11 mouse cellular contexts compared by ENCODE assay signal in the genomic region with DNA sequence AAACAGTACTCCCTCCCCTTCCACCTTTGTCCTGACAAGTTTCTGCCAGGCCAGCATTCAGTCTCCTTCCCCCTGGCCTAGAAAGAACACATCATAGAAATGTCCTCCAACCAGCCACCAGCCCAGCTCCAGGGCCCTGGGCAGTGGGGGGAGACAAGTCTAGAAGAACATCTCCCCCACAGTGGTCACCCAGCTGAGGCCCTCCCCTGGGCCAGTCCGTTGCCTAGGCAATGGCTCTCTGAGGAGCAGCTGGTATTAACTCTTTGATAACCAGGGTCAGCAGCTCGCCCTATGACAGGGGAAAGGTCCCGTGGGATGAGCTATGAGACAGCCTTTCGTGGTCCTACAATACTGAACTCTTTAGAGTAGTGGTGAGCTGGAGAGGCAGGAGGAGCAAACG. TPM values are rescaled to one million over a fixed set of nuclear protein-coding genes. Genes with fewer than 3 reads are reported as not detected.
DNase-seq lines count a peak whose midpoint lies in the region; ATAC-seq and TF ChIP-seq lines count a peak whose summit lies in the region.
"Had no signal": no experiment of that assay in that cellular context is flagged by ENCODE, and none has a peak within 500 bp of the region (broad histone marks: within the 10 kb centered on the region; RNA-seq: fewer than 3 reads in every experiment).

No protein-coding gene starts in this region.

- H3K9me3 ChIP-seq in lung, postnatal 0 days (ENCODE audit: low read length): no peaks in the 10 kb centered on the region
- H3K9me3 ChIP-seq in hindbrain, postnatal 0 days (ENCODE audit: low read length): no peaks in the 10 kb centered on the region
- no peaks in the 10 kb centered on the region for H3K9me3 ChIP-seq in kidney, postnatal 0 days (replicated peaks; ENCODE audit: low read length)
- H3K9me3 ChIP-seq in neural tube, embryonic 13.5 days: no peaks in the 10 kb centered on the region; the same call in 1 of the 2 replicates
- H3K9me3 ChIP-seq: embryonic facial prominence, embryonic 15.5 days; heart, embryonic 15.5 days had no signal

- H3K27ac ChIP-seq in lung, postnatal 0 days (ENCODE audit: low read length): no peak overlapping the region
- H3K27ac ChIP-seq in hindbrain, postnatal 0 days: no peak overlapping the region
- peak overlapping the region; percentile 94 for H3K27ac ChIP-seq in kidney, postnatal 0 days
- H3K27ac ChIP-seq in neural tube, embryonic 13.5 days (replicated peaks): no peak overlapping the region
- H3K27ac ChIP-seq: embryonic facial prominence, embryonic 15.5 days; heart, embryonic 15.5 days had no signal

- no peaks in the 10 kb centered on the region for H3K36me3 ChIP-seq in lung, postnatal 0 days (ENCODE audit: insufficient read depth, low read length)
- no peaks in the 10 kb centered on the region for H3K36me3 ChIP-seq in hindbrain, postnatal 0 days (ENCODE audit: insufficient read depth, low read length)
- H3K36me3 ChIP-seq in kidney, postnatal 0 days (ENCODE audit: insufficient read depth, low read length): no peaks in the 10 kb centered on the region
- no peaks in the 10 kb centered on the region for H3K36me3 ChIP-seq in neural tube, embryonic 13.5 days
- H3K36me3 ChIP-seq: embryonic facial prominence, embryonic 15.5 days; heart, embryonic 15.5 days had no signal

- peaks cover 3% of the 10 kb centered on the region; the same call in 1 of the 2 replicates for H3K4me1 ChIP-seq in lung, postnatal 0 days (ENCODE audit: insufficient read depth, low read depth, low read length)
- H3K4me1 ChIP-seq in hindbrain, postnatal 0 days (ENCODE audit: insufficient read depth, low read length): peaks cover 13% of the 10 kb centered on the region
- H3K4me1 ChIP-seq in kidney, postnatal 0 days (replicated peaks; ENCODE audit: insufficient read depth, low read length): peaks cover 27% of the 10 kb centered on the region
- H3K4me1 ChIP-seq in neural tube, embryonic 13.5 days (replicated peaks): peaks cover 31% of the 10 kb centered on the region

- no peak overlapping the region for H3K4me3 ChIP-seq in lung, postnatal 0 days (ENCODE audit: low read depth, low read length)
- no peak overlapping the region for H3K4me3 ChIP-seq in hindbrain, postnatal 0 days (ENCODE audit: low read length)
- no peak overlapping the region for H3K4me3 ChIP-seq in kidney, postnatal 0 days (replicated peaks; ENCODE audit: low read depth, low read length)
- H3K4me3 ChIP-seq in neural tube, embryonic 13.5 days: no peak overlapping the region
- H3K4me3 ChIP-seq: embryonic facial prominence, embryonic 15.5 days; heart, embryonic 15.5 days had no signal

- DNase-seq in lung, postnatal 0 days (ENCODE audit: low spot score): no peak
- DNase-seq in lung, postnatal 14 days: no peak
- peak; percentile 38 for DNase-seq in hindbrain, postnatal 0 days (ENCODE audit: low spot score)
- peak; percentile 75 for DNase-seq in kidney, postnatal 0 days (ENCODE audit: low spot score)
- DNase-seq in cerebellum, adult 18-20 months: no peak

- no peak for TF ChIP-seq EP300 in lung, postnatal 0 days (IDR thresholded peaks at IDR 0.05)

- no peaks in the 10 kb centered on the region for H3K27me3 ChIP-seq in lung, postnatal 0 days (replicated peaks; ENCODE audit: insufficient read depth, low read length)
- no peaks in the 10 kb centered on the region for H3K27me3 ChIP-seq in hindbrain, postnatal 0 days (ENCODE audit: insufficient read depth, low read length)
- no peaks in the 10 kb centered on the region for H3K27me3 ChIP-seq in kidney, postnatal 0 days (ENCODE audit: insufficient read depth, low read length)
- no peaks in the 10 kb centered on the region; the same call in 1 of the 2 replicates for H3K27me3 ChIP-seq in neural tube, embryonic 13.5 days
- H3K27me3 ChIP-seq: embryonic facial prominence, embryonic 15.5 days; heart, embryonic 15.5 days had no signal

- ATAC-seq in lung, postnatal 0 days: peak; percentile 45
- ATAC-seq in hindbrain, postnatal 0 days: peak; percentile 39; the same call in 1 of the 2 replicates
- ATAC-seq in kidney, postnatal 0 days (replicated peaks; ENCODE audit: low FRiP score, low read depth): peak; percentile 81
- peak; percentile 59 for ATAC-seq in neural tube, embryonic 13.5 days (ENCODE audit: low read depth)
- no peak for ATAC-seq in megakaryocyte progenitor cell, adult 5-6 weeks (replicated peaks; ENCODE audit: poor library complexity)
- ATAC-seq in inflammation-experienced regulatory T-cells, adult 6 months: no peak
- ATAC-seq: activated CD4-positive, CD25-positive, alpha-beta regulatory T cell, adult 4 months had no signal

- H3K9ac ChIP-seq in lung, postnatal 0 days (replicated peaks; ENCODE audit: low read depth): no peak overlapping the region
- H3K9ac ChIP-seq in hindbrain, postnatal 0 days (replicated peaks; ENCODE audit: low read length): no peak overlapping the region
- peak overlapping the region; percentile 2; the same call in 1 of the 2 replicates for H3K9ac ChIP-seq in kidney, postnatal 0 days (ENCODE audit: low read depth, low read length)
- no peak overlapping the region for H3K9ac ChIP-seq in neural tube, embryonic 13.5 days
- H3K9ac ChIP-seq: embryonic facial prominence, embryonic 15.5 days; heart, embryonic 15.5 days had no signal

- no peak overlapping the region for H3K4me2 ChIP-seq in lung, postnatal 0 days (replicated peaks; ENCODE audit: low read depth, low read length)
- H3K4me2 ChIP-seq in hindbrain, postnatal 0 days (ENCODE audit: low read depth, low read length): no peak overlapping the region
- peak overlapping the region; percentile 16; the same call in 1 of the 2 replicates for H3K4me2 ChIP-seq in kidney, postnatal 0 days (ENCODE audit: low read length)
- H3K4me2 ChIP-seq in neural tube, embryonic 13.5 days: no peak overlapping the region
- H3K4me2 ChIP-seq: embryonic facial prominence, embryonic 15.5 days; heart, embryonic 15.5 days had no signal

- 21% methylated on average over 5 of the region's 5 CpGs for WGBS in lung, postnatal 0 days
- WGBS in hindbrain, postnatal 0 days: 20% methylated on average over 5 of the region's 5 CpGs
- WGBS in kidney, postnatal 0 days: 29% methylated on average over 5 of the region's 5 CpGs
- WGBS in neural tube, embryonic 13.5 days: 23% methylated on average over 5 of the region's 5 CpGs

- TF ChIP-seq CTCF in lung, postnatal 0 days (IDR thresholded peaks at IDR 0.05): no peak
- no peak for TF ChIP-seq CTCF in hindbrain, postnatal 0 days (IDR thresholded peaks at IDR 0.05; ENCODE audit: low read depth)
- TF ChIP-seq CTCF in kidney, postnatal 0 days (IDR thresholded peaks at IDR 0.05; ENCODE audit: low read depth): no peak

RNA-seq across cellular contexts. Expression of a gene that starts 33.7 kb away (rescaled TPM):
- 10.7 and 11.0 TPM in 2 replicates for polyA plus RNA-seq in lung, postnatal 0 days (2015; fragmentation: Nextera tagmentation; extraction: Ambion mirVana)
- 2.0 and 3.1 TPM in 2 replicates for total RNA-seq in hindbrain, postnatal 0 days (2014; rRNA removed)
- polyA plus RNA-seq in hindbrain, postnatal 0 days (2015; fragmentation: Nextera tagmentation; extraction: Ambion mirVana): 2.5 and 3.3 TPM in 2 replicates
- 14.5 and 15.4 TPM in 2 replicates for polyA plus RNA-seq in kidney, postnatal 0 days (2015; fragmentation: Nextera tagmentation; extraction: Ambion mirVana)
- 1.7 and 2.3 TPM in 2 replicates for polyA plus RNA-seq in neural tube, embryonic 13.5 days (2015; fragmentation: Nextera tagmentation; extraction: Ambion mirVana)
- total RNA-seq in megakaryocyte progenitor cell, adult 5-6 weeks (2015): 0.91 and 0.93 TPM in 2 replicates
- 0.54 and 0.74 TPM in 2 replicates for total RNA-seq in megakaryocyte progenitor cell, adult 5-6 weeks (2017)
- 1 to 10 TPM; 5.6 to 7.4 (median 6.7) TPM for polyA plus RNA-seq in inflammation-experienced regulatory T-cells, adult 6 months (2017; shearing (Covaris generic))

Comparison
In these comparisons a context has a peak if more than half of its experiments do, and no peak if none do; other contexts are left out.
1. ATAC-seq: peak in lung, postnatal 0 days (single experiment), hindbrain, postnatal 0 days (single experiment), kidney, postnatal 0 days (single experiment) and neural tube, embryonic 13.5 days (single experiment); none in megakaryocyte progenitor cell, adult 5-6 weeks (single experiment) and inflammation-experienced regulatory T-cells, adult 6 months (single experiment).
2. DNase-seq: peak in hindbrain, postnatal 0 days (single experiment) and kidney, postnatal 0 days (single experiment); none in lung, postnatal 0 days (single experiment), lung, postnatal 14 days (single experiment) and cerebellum, adult 18-20 months (0 of 2).